Mouse (Mus musculus) heart, postnatal 0 days (tissue): ENCODE results near the gene Fgf4. TPM values are rescaled to one million over a fixed set of nuclear protein-coding genes. Genes with fewer than 3 reads are reported as not detected.

ENCODE experiments used
- ATAC-seq: fragments of 200-750 bp; cut with Nextera tagmentation; 2 replicates; pipeline ENCODE4 v1.8.0; 2017; ENCODE audit warnings: low read depth, moderate number of reproducible peaks, moderate library complexity; ENCODE audit not compliant: insufficient read depth
- DNase-seq: peaks from one replicate; pipeline ENCODE4 v3.0.0-alpha.2; 2016; ENCODE audit warnings: low spot score
- H3K27ac ChIP-seq: fragments of 300-500 bp; sonication (generic); 2 replicates; pipeline ENCODE4 v1.5.1; 2014; ENCODE audit warnings: low read depth, mild to moderate bottlenecking
- H3K27me3 ChIP-seq: fragments of 300-500 bp; sonication (generic); 2 replicates; pipeline ENCODE4 v1.6.1; 2014; ENCODE audit warnings: low read length, mixed read lengths; ENCODE audit not compliant: control insufficient read depth, insufficient read depth
- H3K36me3 ChIP-seq: fragments of 300-500 bp; sonication (generic); replicated peaks from 2 replicates; pipeline ENCODE4 v1.6.1; 2014; ENCODE audit warnings: low read length, mixed read lengths; ENCODE audit not compliant: control insufficient read depth, insufficient read depth
- H3K4me1 ChIP-seq: fragments of 300-500 bp; sonication (generic); 2 replicates; pipeline ENCODE4 v1.6.1; 2014; ENCODE audit warnings: antibody characterized with exemption; ENCODE audit not compliant: control insufficient read depth, insufficient read depth
- H3K4me2 ChIP-seq: fragments of 300-500 bp; sonication (generic); 2 replicates; pipeline ENCODE4 v1.6.1; 2014; ENCODE audit warnings: low read depth, mild to moderate bottlenecking, low read length, moderate library complexity
- H3K4me3 ChIP-seq: fragments of 300-500 bp; sonication (generic); 2 replicates; pipeline ENCODE4 v1.5.1; 2014; ENCODE audit warnings: low read depth, low read length
- H3K9ac ChIP-seq: fragments of 300-500 bp; sonication (generic); replicated peaks from 2 replicates; pipeline ENCODE4 v1.6.1; 2014; ENCODE audit warnings: low read depth, low read length, mixed read lengths
- H3K9me3 ChIP-seq: fragments of 300-500 bp; sonication (generic); replicated peaks from 2 replicates; pipeline ENCODE4 v1.6.1; 2016; ENCODE audit warnings: low read length; ENCODE audit not compliant: control insufficient read depth
- CTCF ChIP-seq: IDR thresholded peaks from 2 replicates; pipeline ENCODE4 v1.5.1; 2016; ENCODE audit warnings: antibody characterized with exemption, control low read depth, low read depth
- EP300 ChIP-seq: IDR thresholded peaks from 2 replicates; pipeline ENCODE4 v1.6.1; 2016; ENCODE audit warnings: antibody characterized with exemption, low read depth
- WGBS: fragments of 180-500 bp; shearing (Covaris S2); extraction: QIAGEN DNeasy Blood & Tissue Kit; methylation state at CpG from one replicate; pipeline ENCODE4 v1.1.7; 2014; 5-methylcytosine and 5-hydroxymethylcytosine counted together
- polyA plus RNA-seq: library from polyadenylated mRNA; unstranded; fragments of >200 nt; fragmentation: Nextera tagmentation; extraction: Ambion mirVana; gene quantifications from 2 replicates; pipeline ENCODE4 v1.2.1, GENCODE M21; 2015
- total RNA-seq: library from RNA; depleted of rRNA; stranded (reverse); fragments of >200 nt; gene quantifications from 2 replicates; pipeline ENCODE4 v1.2.3, GENCODE M21; 2014; ENCODE audit warnings: low replicate concordance; rRNA removed

The Fgf4 gene
- total and polyA plus RNA-seq, 2 experiments from 2014 or later, result not detected

GRCm38 (mm10) chr7:144914296-144914947 lies 67.3 kb downstream of the Fgf4 start:
- Histone ChIP-seq H3K4me3 (peak overlapping the region; percentile 83), H3K9me3 (no peaks in the 10 kb centered on the region), H3K4me2 (peak overlapping the region; percentile 77), H3K4me1 (peaks cover 5% of the 10 kb centered on the region), H3K27me3 (no peaks in the 10 kb centered on the region), H3K9ac (peak overlapping the region; percentile 83; the same call in 1 of the 2 replicates), H3K36me3 (peaks cover 19% of the 10 kb centered on the region), H3K27ac (peak overlapping the region; percentile 76)
- DNase-seq (no peak), ATAC-seq (peak; percentile 84)
- WGBS, result 6% methylated on average over 17 of the region's 17 CpGs
- TF ChIP-seq CTCF, result peak; percentile 21; the same call in 1 of the 2 replicates
- no peak for TF ChIP-seq EP300

Other genes starting within 250 kb of the Fgf4 start
- gene Ano1, start 95.4 kb upstream of the Fgf4 start, total RNA-seq, result 11.1 and 11.8 TPM in 2 replicates
- 4.4 and 4.5 TPM in 2 replicates for gene Ano1, start 95.4 kb upstream of the Fgf4 start, polyA plus RNA-seq
- not detected in 2 replicates for gene Fgf3, start 9.3 kb upstream of the Fgf4 start, total RNA-seq
- gene Fgf3, start 9.3 kb upstream of the Fgf4 start, polyA plus RNA-seq, result not detected in 2 replicates
- not detected in 2 replicates for gene Fgf15, start 49.2 kb downstream of the Fgf4 start, total RNA-seq
- not detected in 2 replicates for gene Fgf15, start 49.2 kb downstream of the Fgf4 start, polyA plus RNA-seq
- 5.5 and 15.5 TPM in 2 replicates for gene LTO1, start 67.7 kb downstream of the Fgf4 start, total RNA-seq
- 13.6 and 17.6 TPM in 2 replicates for gene LTO1, start 67.7 kb downstream of the Fgf4 start, polyA plus RNA-seq
- 68.2 and 70.0 TPM in 2 replicates for gene Ccnd1, start 92.6 kb downstream of the Fgf4 start, total RNA-seq
- gene Ccnd1, start 92.6 kb downstream of the Fgf4 start, polyA plus RNA-seq, result 58.9 and 61.7 TPM in 2 replicates